Mouse (Mus musculus) right cerebral cortex, adult 2 months (tissue): ENCODE measurements at regions not wholly inside any gene's neighbourhood (a gene's known extent, or its start where the extent isn't known, plus 50 kb on each side); places are given as distances from the start of the nearest gene placed in this dataset.

Source experiments
- DNase-seq, 2 experiments: peaks; one replicate each; pipeline ENCODE4 v3.0.0; 2021 to 2022; ENCODE audit warnings: low spot score in 2 of 2

DNA sequence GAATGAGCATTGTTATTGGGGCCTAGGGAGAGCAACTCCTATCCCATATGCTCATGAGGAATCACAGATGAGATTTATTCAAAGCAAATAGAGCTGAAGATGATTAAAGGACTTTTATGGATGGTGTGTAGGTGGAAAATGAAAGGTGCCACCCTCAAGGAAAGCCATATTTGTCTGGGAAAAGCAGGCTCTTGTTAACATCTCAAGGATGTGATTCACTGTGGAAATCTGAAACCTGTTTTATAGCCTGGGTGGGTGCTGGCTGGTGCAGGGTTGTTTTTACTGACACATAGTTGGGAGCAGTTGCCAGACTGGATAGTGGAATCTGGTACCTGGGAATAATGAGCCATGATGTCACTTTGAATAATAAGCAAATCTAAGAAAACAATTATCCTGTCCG, 70.7 kb upstream of the Cask start:
- peak; percentile 7 to 9 for DNase-seq

DNA sequence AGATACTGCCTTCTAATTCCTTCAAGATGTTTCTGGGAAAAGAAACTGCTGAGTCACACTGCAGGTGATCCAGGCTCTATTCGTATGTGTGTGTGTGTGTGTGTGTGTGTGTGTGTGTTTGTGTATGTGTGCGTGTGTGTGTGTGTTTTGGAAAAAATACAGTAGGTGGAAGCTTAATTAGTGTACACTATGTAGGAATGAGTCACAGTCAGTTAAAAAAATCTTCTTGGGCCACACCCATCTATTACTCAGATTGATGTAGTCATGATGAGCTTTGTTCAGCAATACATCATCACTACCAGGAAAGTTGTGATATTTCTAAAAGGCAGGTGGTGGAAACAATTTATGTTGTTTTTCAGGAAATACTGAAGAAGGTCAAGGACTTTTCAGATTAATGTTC, 67.5 kb upstream of the Cask start:
- DNase-seq: peak in 1 of 2 experiments; percentile 4
